Mouse (Mus musculus) bone marrow, adult 2 months (tissue): Measurements from ENCODE around the gene Nfkb1. TPM values are rescaled to one million over a fixed set of nuclear protein-coding genes. Genes with fewer than 3 reads are reported as not detected.

ENCODE experiments used
- H3K27ac ChIP-seq: fragments of 200-500 bp; 2 replicates; pipeline ENCODE4 v1.5.1; 2012; ENCODE audit warnings: low read depth, mild to moderate bottlenecking, control low read depth, inconsistent platforms, low read length; ENCODE audit not compliant: control insufficient read depth, poor library complexity, insufficient read depth
- H3K4me1 ChIP-seq: fragments of 200-500 bp; 2 replicates; pipeline ENCODE4 v1.6.1; 2011; ENCODE audit warnings: low read length; ENCODE audit not compliant: control insufficient read depth, insufficient read depth
- H3K4me3 ChIP-seq: fragments of 200-500 bp; replicated peaks from 2 replicates; pipeline ENCODE3; 2011; ENCODE audit warnings: mild to moderate bottlenecking, low read depth, low read length, control low read depth; ENCODE audit not compliant: control insufficient read depth
- CTCF ChIP-seq: fragments of 200-500 bp; IDR thresholded peaks from 2 replicates; pipeline ENCODE4 v1.5.1; 2011; ENCODE audit warnings: low read length, control low read depth; ENCODE audit not compliant: control insufficient read depth, insufficient read depth
- POLR2A ChIP-seq: fragments of 200-500 bp; IDR thresholded peaks from 2 replicates; pipeline ENCODE4 v1.6.1; 2011; ENCODE audit warnings: low read depth, mild to moderate bottlenecking, control low read depth, low read length, borderline replicate concordance; ENCODE audit not compliant: control insufficient read depth
- WGBS: fragments of 180-500 bp; shearing (Covaris S2); methylation state at CpG from one replicate; pipeline ENCODE4 v1.1.7; 2018; 5-methylcytosine and 5-hydroxymethylcytosine counted together
- polyA plus RNA-seq: library from polyadenylated mRNA; stranded (reverse); fragments of >200 nt; gene quantifications from 2 replicates; pipeline ENCODE4 v1.2.4, GENCODE M21; 2011; ENCODE audit warnings: low replicate concordance; ENCODE audit not compliant: missing spikeins, insufficient read depth, insufficient read length

The Nfkb1 gene
- polyA plus RNA-seq, 1 experiment: 34.6 TPM

DNA sequence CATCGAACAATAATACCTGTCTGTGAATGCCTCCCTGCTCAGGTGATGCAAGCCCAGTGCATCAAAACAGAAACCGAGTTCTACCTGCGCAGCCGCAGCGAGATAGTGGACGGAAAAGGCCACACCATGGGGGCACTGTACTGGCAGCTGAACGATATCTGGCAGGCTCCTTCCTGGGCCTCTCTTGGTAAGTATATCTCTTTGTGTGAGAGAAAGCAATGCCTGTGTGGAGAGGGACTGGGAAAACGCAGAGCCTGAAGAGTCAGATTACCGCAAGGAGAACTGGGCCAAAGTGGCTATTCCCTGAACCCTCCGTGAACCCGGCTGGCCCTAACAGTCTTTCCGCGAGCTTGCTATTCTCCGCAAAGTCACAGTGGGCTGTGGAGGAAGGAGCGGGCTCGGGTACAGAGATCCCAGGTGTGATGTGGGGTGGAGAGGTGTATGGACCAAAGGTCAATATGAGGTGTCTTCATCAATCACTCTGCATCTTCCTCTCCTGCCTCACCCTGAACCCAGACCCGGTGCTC is 128.1 kb downstream of the Nfkb1 start:
- Histone ChIP-seq H3K27ac (no peak overlapping the region), H3K4me1 (peaks cover 1% of the 10 kb centered on the region; the same call in 1 of the 2 replicates), H3K4me3 (no peak overlapping the region)
- 98% methylated on average over 17 of the region's 17 CpGs for whole genome bisulfite sequencing
- no peak for TF ChIP-seq CTCF
- TF ChIP-seq POLR2A: no peak

DNA sequence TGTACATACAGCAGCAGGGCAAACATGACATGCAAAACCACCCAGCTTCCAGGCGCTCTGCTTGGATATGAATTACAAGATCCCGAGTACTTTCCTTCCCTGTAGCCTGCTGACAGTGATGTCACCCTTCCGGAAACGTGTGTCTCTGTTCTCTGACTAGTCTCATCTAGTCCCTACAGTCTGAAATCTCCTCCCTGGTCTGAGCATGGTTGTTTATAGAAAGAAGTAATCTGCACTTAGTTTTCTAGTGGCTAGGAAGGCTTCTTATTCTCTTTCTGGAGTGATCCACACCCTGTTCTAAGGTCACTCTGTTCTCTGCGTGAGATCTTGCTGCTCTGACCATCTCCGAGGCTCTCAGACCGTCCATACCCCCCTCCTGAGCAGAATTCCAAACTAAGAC is 129.3 kb downstream of the Nfkb1 start:
- Histone ChIP-seq H3K4me3 (no peak overlapping the region), H3K27ac (no peak overlapping the region), H3K4me1 (no peaks in the 10 kb centered on the region; the same call in 1 of the 2 replicates)
- no peak for TF ChIP-seq POLR2A
- TF ChIP-seq CTCF: no peak
- 81% methylated on average over 7 of the region's 7 CpGs for WGBS

- Histone ChIP-seq H3K4me1 (no peaks in the 10 kb centered on the region), H3K4me3 (no peak overlapping the region), H3K27ac (no peak overlapping the region)
- TF ChIP-seq CTCF: no peak
- no peak for TF ChIP-seq POLR2A
- WGBS: 89% methylated on average over 12 of the region's 12 CpGs
Measured at GRCm38 (mm10) chr3:135556851-135557662, 134.3 kb downstream of the Nfkb1 start.

DNA sequence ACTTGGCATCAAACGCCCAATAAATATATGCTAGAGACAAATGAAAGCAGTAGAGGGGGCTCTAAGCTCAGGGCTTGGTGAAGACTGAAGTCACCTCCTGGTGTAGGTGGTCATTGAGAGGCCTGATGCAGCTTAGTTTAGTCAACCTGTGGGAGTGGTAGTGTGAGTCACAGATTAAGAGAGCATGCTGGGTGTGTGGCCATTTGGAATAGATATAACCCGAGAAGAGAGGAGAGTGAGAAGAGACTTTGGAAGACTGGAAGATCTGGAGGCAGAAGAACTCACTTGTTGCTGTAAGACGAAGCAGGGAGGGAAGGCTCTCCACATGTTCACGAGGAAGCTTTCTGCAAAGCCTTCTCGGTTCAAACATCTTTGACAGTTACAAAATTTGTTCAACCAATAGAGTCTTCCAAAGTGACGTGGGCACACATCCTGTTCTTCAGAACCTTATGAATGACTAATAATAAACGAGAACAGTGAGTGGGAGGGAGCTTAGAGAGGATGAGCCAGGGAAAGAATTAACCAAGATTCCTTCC is 135.2 kb downstream of the Nfkb1 start:
- WGBS: 78% methylated on average over 7 of the region's 7 CpGs
- peak; percentile 21; the same call in 1 of the 2 replicates for TF ChIP-seq CTCF
- no peak for TF ChIP-seq POLR2A
- H3K4me1 ChIP-seq: no peaks in the 10 kb centered on the region
- no peak overlapping the region for H3K4me3 ChIP-seq
- no peak overlapping the region for H3K27ac ChIP-seq

DNA sequence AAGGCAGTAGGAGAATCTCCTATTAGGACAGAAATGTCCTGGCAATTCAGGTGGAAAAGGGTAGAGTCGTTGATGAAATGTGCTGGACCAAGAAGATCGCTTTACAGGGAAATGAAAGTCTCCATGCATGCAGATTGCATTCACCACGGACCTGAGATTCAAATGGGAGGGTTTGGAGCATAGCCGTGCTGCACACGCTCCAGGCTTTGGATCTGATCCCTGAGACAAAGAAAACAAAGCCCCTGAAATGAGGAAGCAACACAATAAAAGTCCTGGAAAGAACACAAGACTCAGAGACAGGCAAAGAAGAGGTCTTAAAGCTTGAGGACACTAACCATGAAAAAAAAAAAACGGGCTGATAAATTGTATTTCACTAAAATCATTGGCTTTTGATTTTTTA is 136.2 kb downstream of the Nfkb1 start:
- TF ChIP-seq POLR2A: no peak
- no peak for TF ChIP-seq CTCF
- H3K27ac ChIP-seq: no peak overlapping the region

DNA sequence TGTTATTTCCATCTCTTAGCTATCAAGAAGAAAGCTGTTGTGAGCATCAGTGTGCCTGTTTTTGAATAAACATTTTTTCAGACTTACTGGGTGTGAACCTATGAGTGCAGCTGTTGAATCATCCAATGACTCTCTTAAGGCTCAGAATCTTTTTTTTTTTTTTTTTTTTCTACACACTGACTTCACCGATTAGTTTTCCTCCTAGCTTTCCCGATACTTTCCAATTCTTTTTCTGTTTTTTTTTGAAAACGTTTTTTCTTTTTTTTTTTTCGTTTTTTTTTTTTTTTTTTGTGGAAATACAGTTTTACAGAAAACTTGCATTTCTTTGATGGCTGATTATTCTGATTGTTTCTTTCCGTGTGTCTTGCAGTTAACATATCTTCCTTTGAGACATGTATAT is 138.5 kb downstream of the Nfkb1 start:
- WGBS: 72% methylated on average over 5 of the region's 5 CpGs
- Histone ChIP-seq H3K4me3 (no peak overlapping the region), H3K27ac (no peak overlapping the region), H3K4me1 (no peaks in the 10 kb centered on the region)
- TF ChIP-seq POLR2A (no peak), CTCF (no peak)

More for the DNA sequence above, 136.2 kb downstream of the Nfkb1 start:
- Histone ChIP-seq H3K4me3 (no peak overlapping the region), H3K4me1 (no peaks in the 10 kb centered on the region)
- 84% methylated on average over 6 of the region's 6 CpGs for WGBS

DNA sequence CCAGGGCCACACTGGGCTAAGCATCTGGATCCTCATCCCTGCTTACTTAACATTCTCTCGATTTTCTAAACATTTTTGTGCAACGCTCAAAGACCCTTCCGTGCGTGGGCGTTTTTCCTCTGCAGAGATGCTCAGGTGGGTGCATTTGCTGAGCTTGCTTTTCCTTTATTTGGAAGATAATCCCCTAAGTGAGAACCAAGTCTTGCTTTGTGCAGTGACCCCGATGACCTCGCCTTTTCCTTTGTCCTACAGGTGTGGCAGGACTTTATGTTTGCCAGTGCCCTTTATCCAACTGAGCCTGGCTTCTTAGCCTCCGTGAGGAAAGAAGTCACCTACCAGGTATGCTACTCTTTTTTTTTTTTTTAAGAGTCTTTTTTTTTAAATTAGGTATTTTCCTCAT is 144.0 kb downstream of the Nfkb1 start:
- no peak for TF ChIP-seq CTCF
- no peak for TF ChIP-seq POLR2A

DNA sequence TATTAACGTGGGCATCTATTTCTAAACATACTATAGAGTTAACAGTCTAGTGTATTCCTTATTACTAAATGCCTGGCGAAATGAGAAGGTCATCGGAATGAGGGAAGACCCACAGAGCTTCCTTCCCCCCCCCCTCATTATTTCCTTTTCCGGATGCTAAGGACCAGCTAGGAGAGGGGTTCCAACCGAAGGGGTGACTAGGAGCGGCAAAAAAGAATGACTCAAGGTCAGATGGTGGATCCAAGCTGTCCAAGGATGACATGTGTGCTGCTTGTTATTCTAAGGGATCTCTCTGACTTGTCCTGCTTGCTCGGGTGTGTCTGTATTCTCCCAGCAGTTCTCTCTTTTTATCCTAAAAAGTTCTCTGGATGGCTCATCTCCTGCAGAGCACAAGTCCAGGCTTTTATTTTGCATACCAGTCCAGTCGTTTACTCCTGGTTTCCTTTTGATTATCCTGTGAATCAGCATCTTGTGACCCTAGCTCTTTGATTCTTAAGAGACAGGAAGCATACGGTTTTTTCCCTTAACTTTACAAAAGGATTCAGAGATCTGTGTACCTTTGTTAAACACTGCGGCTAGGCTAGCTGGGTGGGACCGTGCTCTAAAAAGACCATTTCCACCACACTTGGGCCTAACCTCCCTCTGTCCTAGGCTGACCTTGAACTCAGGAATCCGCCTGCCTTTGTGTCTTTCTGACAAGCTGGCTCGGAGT is 145.0 kb downstream of the Nfkb1 start:
- no peak for TF ChIP-seq POLR2A
- TF ChIP-seq CTCF: no peak
- WGBS: 83% methylated on average over 13 of the region's 13 CpGs
- Histone ChIP-seq H3K4me1 (no peaks in the 10 kb centered on the region; the same call in 1 of the 2 replicates), H3K4me3 (no peak overlapping the region), H3K27ac (no peak overlapping the region)

More for the DNA sequence above, 144.0 kb downstream of the Nfkb1 start:
- Histone ChIP-seq H3K4me3 (no peak overlapping the region), H3K4me1 (no peaks in the 10 kb centered on the region; the same call in 1 of the 2 replicates), H3K27ac (no peak overlapping the region)
- WGBS: 88% methylated on average over 8 of the region's 8 CpGs

Other genes with a start within 250 kb of the Nfkb1 start
- gene Manba, start 205.9 kb downstream of the Nfkb1 start, polyA plus RNA-seq: 5.3 and 21.0 TPM in 2 replicates
- gene Slc39a8, start 133.7 kb upstream of the Nfkb1 start, polyA plus RNA-seq: 4.6 and 6.2 TPM in 2 replicates